23 mouse cellular contexts compared by ENCODE assay signal in the genomic region with DNA sequence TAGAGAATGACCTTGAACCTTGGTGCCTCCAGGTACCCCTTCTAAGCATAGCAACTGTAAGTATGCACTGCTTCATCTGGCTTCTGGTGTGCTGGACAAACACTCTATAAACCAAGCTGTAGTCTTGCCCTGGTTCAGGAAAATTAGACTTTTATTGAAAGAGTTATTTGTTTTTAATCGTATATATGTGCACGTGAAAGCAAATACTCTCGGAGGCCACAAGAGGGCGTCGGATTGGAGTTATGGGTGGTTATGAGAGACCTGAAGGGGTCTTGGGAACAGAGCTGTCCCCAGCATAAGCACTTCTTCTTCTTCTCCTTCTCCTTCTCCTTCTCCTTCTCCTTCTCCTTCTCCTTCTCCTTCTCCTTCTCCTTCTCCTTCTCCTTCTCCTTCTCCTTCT. TPM values are rescaled to one million over a fixed set of nuclear protein-coding genes. Genes with fewer than 3 reads are reported as not detected.
"Had no signal": no experiment of that assay in that cellular context is flagged by ENCODE, and none has a peak within 500 bp of the region (broad histone marks: within the 10 kb centered on the region; RNA-seq: fewer than 3 reads in every experiment).

No protein-coding gene starts in this region.

- H3K36me3 ChIP-seq: lung, embryonic 15.5 days; midbrain, embryonic 13.5 days; midbrain, embryonic 15.5 days; neural tube, embryonic 12.5 days; stomach, embryonic 15.5 days had no signal

- H3K4me3 ChIP-seq: lung, embryonic 15.5 days; megakaryocyte, embryonic 14.5 days; midbrain, embryonic 13.5 days; midbrain, embryonic 15.5 days; neural tube, embryonic 12.5 days; stomach, embryonic 15.5 days had no signal

- H3K9ac ChIP-seq: liver, postnatal 0 days; lung, embryonic 15.5 days; midbrain, embryonic 13.5 days; midbrain, embryonic 15.5 days; neural tube, embryonic 12.5 days; stomach, embryonic 15.5 days had no signal

- H3K9me3 ChIP-seq: lung, embryonic 15.5 days; midbrain, embryonic 13.5 days; midbrain, embryonic 15.5 days; neural tube, embryonic 12.5 days; stomach, embryonic 15.5 days had no signal

- H3K4me1 ChIP-seq: midbrain, embryonic 15.5 days; neural tube, embryonic 12.5 days; stomach, embryonic 15.5 days had no signal

- H3K27ac ChIP-seq: lung, embryonic 15.5 days; macrophage; midbrain, embryonic 13.5 days; midbrain, embryonic 15.5 days; neural tube, embryonic 12.5 days; stomach, embryonic 15.5 days; stomach, postnatal 0 days had no signal

- H3K27me3 ChIP-seq: lung, embryonic 15.5 days; midbrain, embryonic 15.5 days; neural tube, embryonic 12.5 days had no signal

- DNase-seq: liver, postnatal 0 days; lung, adult 2 months; lung, postnatal 14 days; lung, postnatal 36 days; right cerebral cortex, postnatal 14 days; thymus, postnatal 14 days; thymus, postnatal 36 days had no signal

RNA-seq across cellular contexts. Expression of a gene that starts 35.5 kb away (rescaled TPM):
- total RNA-seq: megakaryocyte progenitor cell, adult 5-6 weeks; monocyte, adult 5-6 weeks; neutrophil, adult 5-6 weeks had no signal
- polyA plus RNA-seq: liver, postnatal 0 days; lung, adult 2 months; lung, postnatal 0 days; macrophage; midbrain, embryonic 11.5 days; midbrain, embryonic 13.5 days; neural tube, embryonic 12.5 days; neural tube, embryonic 14.5 days; spleen, adult 2 months; stomach, embryonic 15.5 days; stomach, postnatal 0 days; thymus, postnatal 0 days had no signal

RNA-seq across cellular contexts. Expression of a gene that starts 46.6 kb away (rescaled TPM):
- total RNA-seq: monocyte, adult 5-6 weeks; neutrophil, adult 5-6 weeks had no signal
- polyA plus RNA-seq: macrophage had no signal
